Mouse (Mus musculus) MEL (cell line): ENCODE results near the gene 4930404N11Rik. TPM values are rescaled to one million over a fixed set of nuclear protein-coding genes. Genes with fewer than 3 reads are reported as not detected.

Experiments
- DNase-seq: peaks from one replicate; pipeline ENCODE4 v3.0.0; 2011; ENCODE audit warnings: low read depth, low spot score
- H3K27ac ChIP-seq: 2 replicates; pipeline ENCODE4 v1.5.1; 2012; ENCODE audit warnings: low read depth, mild to moderate bottlenecking, control low read depth, low read length, moderate library complexity; ENCODE audit not compliant: control insufficient read depth
- H3K27me3 ChIP-seq, 2 experiments: fragments of 150-350 bp in 1 of 2; sonication (generic) in 1 of 2; 2 replicates each; pipeline ENCODE4 v1.6.1; 2012; ENCODE audit warnings: low read length in 2 of 2, mild to moderate bottlenecking in 2 of 2, improper control_type of control experiment in 1 of 2, moderate library complexity in 1 of 2; ENCODE audit not compliant: insufficient read depth in 2 of 2, control insufficient read depth in 1 of 2
- H3K36me3 ChIP-seq, 2 experiments: 2 replicates each; pipeline ENCODE4 v1.6.1; 2012 to 2014; ENCODE audit warnings: low read length in 2 of 2, improper control_type of control experiment in 1 of 2, inconsistent platforms in 1 of 2, mild to moderate bottlenecking in 1 of 2; ENCODE audit not compliant: insufficient read depth in 2 of 2, control insufficient read depth in 1 of 2
- H3K4me1 ChIP-seq, 2 experiments: fragments of 150-350 bp in 1 of 2; sonication (generic) in 1 of 2; 2 replicates each; pipeline ENCODE4 v1.6.1; 2012; ENCODE audit warnings: low read length in 2 of 2, improper control_type of control experiment in 1 of 2, mild to moderate bottlenecking in 1 of 2; ENCODE audit not compliant: insufficient read depth in 2 of 2, control insufficient read depth in 1 of 2
- H3K4me3 ChIP-seq, 2 experiments: fragments of 150-350 bp in 1 of 2; sonication (generic) in 1 of 2; 2 replicates each; pipeline ENCODE4 v1.5.1; 2012; ENCODE audit warnings: low read depth in 2 of 2, low read length in 2 of 2, mild to moderate bottlenecking in 2 of 2, moderate library complexity in 2 of 2, control low read depth in 1 of 2, improper control_type of control experiment in 1 of 2; ENCODE audit not compliant: control insufficient read depth in 1 of 2, insufficient read depth in 1 of 2
- H3K79me2 ChIP-seq: 2 replicates; pipeline ENCODE4 v1.6.1; 2012; ENCODE audit warnings: mild to moderate bottlenecking, low read length, moderate library complexity; ENCODE audit not compliant: control insufficient read depth, poor library complexity, insufficient read depth
- H3K9ac ChIP-seq: 2 replicates; pipeline ENCODE4 v1.6.1; 2012; ENCODE audit warnings: low read depth, mild to moderate bottlenecking, control low read depth, low read length, moderate library complexity; ENCODE audit not compliant: control insufficient read depth, poor library complexity, severe bottlenecking
- H3K9me3 ChIP-seq: fragments of 150-350 bp; sonication (generic); replicated peaks from 2 replicates; pipeline ENCODE4 v1.6.1; 2012; ENCODE audit warnings: mild to moderate bottlenecking, low read length, improper control_type of control experiment, moderate library complexity; ENCODE audit not compliant: insufficient read depth
- BHLHE40 ChIP-seq: IDR thresholded peaks from 2 replicates; pipeline ENCODE4 v1.6.1; 2012; ENCODE audit warnings: low read depth, mild to moderate bottlenecking, inconsistent platforms, low read length, improper control_type of control experiment, borderline replicate concordance
- CHD1 ChIP-seq: IDR thresholded peaks from 2 replicates; pipeline ENCODE4 v1.6.1; 2012; ENCODE audit warnings: low read depth, mild to moderate bottlenecking, inconsistent platforms, low read length, improper control_type of control experiment
- CHD2 ChIP-seq: IDR thresholded peaks from 2 replicates; pipeline ENCODE4 v1.6.1; 2011; ENCODE audit warnings: low read length, improper control_type of control experiment
- ELF1 ChIP-seq: IDR thresholded peaks from 2 replicates; pipeline ENCODE4 v1.6.1; 2014; ENCODE audit warnings: low read depth, mild to moderate bottlenecking, inconsistent platforms, low read length, improper control_type of control experiment, moderate library complexity
- ETS1 ChIP-seq: IDR thresholded peaks from 2 replicates; pipeline ENCODE4 v1.6.1; 2012; ENCODE audit warnings: low read depth, mild to moderate bottlenecking, inconsistent platforms, low read length, improper control_type of control experiment, moderate library complexity
- HCFC1 ChIP-seq: IDR thresholded peaks from 2 replicates; pipeline ENCODE4 v1.6.1; 2012; ENCODE audit warnings: low read depth, mild to moderate bottlenecking, inconsistent platforms, low read length, improper control_type of control experiment, moderate library complexity
- MAZ ChIP-seq: IDR thresholded peaks from 2 replicates; pipeline ENCODE4 v1.6.1; 2012; ENCODE audit warnings: low read depth, mild to moderate bottlenecking, inconsistent platforms, low read length, improper control_type of control experiment
- MYB ChIP-seq: IDR thresholded peaks from 2 replicates; pipeline ENCODE4 v1.6.1; 2011; ENCODE audit warnings: mild to moderate bottlenecking, low read depth, low read length, improper control_type of control experiment
- NRF1 ChIP-seq: IDR thresholded peaks from 2 replicates; pipeline ENCODE4 v1.6.1; 2014; ENCODE audit warnings: low read depth, mild to moderate bottlenecking, inconsistent platforms, low read length, improper control_type of control experiment, moderate library complexity; ENCODE audit not compliant: poor library complexity, insufficient read depth, severe bottlenecking
- POLR2A ChIP-seq, 2 experiments: IDR thresholded peaks; 2 replicates each; pipeline ENCODE4 v1.6.1; 2011 to 2012; ENCODE audit warnings: low read length in 2 of 2, mild to moderate bottlenecking in 2 of 2, control low read depth in 1 of 2, improper control_type of control experiment in 1 of 2, low read depth in 1 of 2, moderate library complexity in 1 of 2; ENCODE audit not compliant: control insufficient read depth in 1 of 2, insufficient read depth in 1 of 2, poor library complexity in 1 of 2
- POLR2AphosphoS2 ChIP-seq: IDR thresholded peaks from 2 replicates; pipeline ENCODE4 v1.6.1; 2011; ENCODE audit warnings: low read length, improper control_type of control experiment
- POLR2AphosphoS5 ChIP-seq: IDR thresholded peaks from 2 replicates; pipeline ENCODE4 v1.6.1; 2012; ENCODE audit warnings: low read depth, borderline replicate concordance, mild to moderate bottlenecking, inconsistent platforms, low read length, moderate library complexity, mixed read lengths
- RAD21 ChIP-seq: IDR thresholded peaks from 2 replicates; pipeline ENCODE4 v1.6.1; 2011; ENCODE audit warnings: mild to moderate bottlenecking, low read depth, low read length, improper control_type of control experiment
- SIN3A ChIP-seq: IDR thresholded peaks from 2 replicates; pipeline ENCODE4 v1.6.1; 2012; ENCODE audit warnings: low read length, improper control_type of control experiment, inconsistent platforms
- SMC3 ChIP-seq: IDR thresholded peaks from 2 replicates; pipeline ENCODE4 v1.6.1; 2011; ENCODE audit warnings: low read depth, low read length, improper control_type of control experiment
- TBP ChIP-seq: IDR thresholded peaks from 2 replicates; pipeline ENCODE4 v1.8.0; 2011; ENCODE audit warnings: low read depth, low read length, improper control_type of control experiment
- ZMIZ1 ChIP-seq: IDR thresholded peaks from 2 replicates; pipeline ENCODE4 v1.6.1; 2012; ENCODE audit warnings: low read depth, mild to moderate bottlenecking, inconsistent platforms, low read length, improper control_type of control experiment, moderate library complexity
- ZNF384 ChIP-seq: IDR thresholded peaks from 2 replicates; pipeline ENCODE4 v1.6.1; 2012; ENCODE audit warnings: low read depth, mild to moderate bottlenecking, inconsistent platforms, low read length, improper control_type of control experiment
- polyA plus RNA-seq, 2 experiments: library from polyadenylated mRNA; stranded (reverse) in 1 of 2; unstranded in 1 of 2; fragments of >175 nt in 1 of 2; fragments of >200 nt in 1 of 2; gene quantifications; 2 replicates each; pipeline versions ENCODE4 v1.2.1 to v1.2.4; 2012; ENCODE audit warnings: low replicate concordance in 2 of 2, low read depth in 1 of 2; ENCODE audit not compliant: insufficient read length in 2 of 2, insufficient read depth in 1 of 2, missing spikeins in 1 of 2
- total RNA-seq: library from RNA; depleted of rRNA; stranded (reverse); fragments of 300-350 nt; gene quantifications from 2 replicates; pipeline ENCODE4 v1.2.3, GENCODE M21; 2012

4930404N11Rik gene
- total and polyA plus RNA-seq, 3 experiments: 3.1 to 12.1 TPM; not detected in 1

GRCm38 (mm10) chr10:81375322-81375721, 9.7 kb upstream of the 4930404N11Rik start:
- Histone ChIP-seq H3K27me3 (no peaks in the 10 kb centered on the region), H3K4me3 (no peak overlapping the region), H3K9me3 (no peaks in the 10 kb centered on the region), H3K9ac (no peak overlapping the region), H3K79me2 (peaks cover 35% of the 10 kb centered on the region), H3K4me1 (peaks cover 18 to 27% of the 10 kb centered on the region in 2 experiments), H3K27ac (no peak overlapping the region), H3K36me3 (peaks cover 5 to 25% of the 10 kb centered on the region in 2 experiments)
- DNase-seq: no peak
- TF ChIP-seq MAZ (no peak), HCFC1 (no peak), ZNF384 (no peak), POLR2AphosphoS2 (no peak), RAD21 (no peak), NRF1 (no peak), POLR2AphosphoS5 (no peak), ELF1 (no peak), CHD2 (no peak), ETS1 (no peak), CHD1 (no peak)

GRCm38 (mm10) chr10:81367207-81367495, 1.5 kb upstream of the 4930404N11Rik start:
- no peak overlapping the region for H3K9ac ChIP-seq
- H3K27ac ChIP-seq: no peak overlapping the region
- TF ChIP-seq ZMIZ1: no peak
- no peak for TF ChIP-seq CHD2
- TF ChIP-seq CHD1: no peak
- no peak; the same call in 1 of the 2 replicates for TF ChIP-seq SMC3
- no peak for TF ChIP-seq ELF1
- no peak overlapping the region for H3K4me3 ChIP-seq
- H3K4me1 ChIP-seq: peaks cover 0 to 5% of the 10 kb centered on the region in 2 experiments; a peak in 1 of 4 replicates
- H3K9me3 ChIP-seq: no peaks in the 10 kb centered on the region
- no peak for DNase-seq
- H3K36me3 ChIP-seq: 0 out of 4 replicates have a peak, but pooled peaks cover 0 to 3% of the 10 kb centered on the region in 2 experiments
- H3K79me2 ChIP-seq: no peaks in the 10 kb centered on the region
- no peaks in the 10 kb centered on the region for H3K27me3 ChIP-seq

GRCm38 (mm10) chr10:81366477-81367206, 1.0 kb upstream of the 4930404N11Rik start:
- no peak overlapping the region for H3K9ac ChIP-seq
- TF ChIP-seq CHD2 (peak; percentile 5; the same call in 1 of the 2 replicates), TBP (no peak), POLR2A (IDR thresholded peaks at IDR 0.05; ENCODE audit: control insufficient read depth in 1 of 2, insufficient read depth in 1 of 2, low read depth in 1 of 2, low read length in 2 of 2, poor library complexity in 1 of 2) (peak; percentile 9 to 19; a peak in 1 of 4 replicates), SIN3A (no peak), BHLHE40 (no peak), MYB (no peak), ZMIZ1 (peak; percentile 31; the same call in 1 of the 2 replicates), SMC3 (peak; percentile 8), POLR2AphosphoS5 (peak; percentile 85; the same call in 1 of the 2 replicates), POLR2AphosphoS2 (peak; percentile 69)
- H3K27ac ChIP-seq: no peak overlapping the region
- H3K27me3 ChIP-seq: no peaks in the 10 kb centered on the region
- H3K79me2 ChIP-seq: no peaks in the 10 kb centered on the region
- peak; percentile 53 for DNase-seq
- H3K4me1 ChIP-seq: peaks cover 0 to 5% of the 10 kb centered on the region in 2 experiments; a peak in 1 of 4 replicates
- H3K9me3 ChIP-seq: no peaks in the 10 kb centered on the region
- H3K36me3 ChIP-seq: 0 out of 4 replicates have a peak, but pooled peaks cover 0 to 3% of the 10 kb centered on the region in 2 experiments
- no peak overlapping the region for H3K4me3 ChIP-seq
